Mouse (Mus musculus) adrenal gland (tissue): ENCODE results near the gene Stk32c.

Experiments
- intact Hi-C: fragments of 180-260 bp; cut with DNase I; formaldehyde crosslinking; loops from one replicate; pipeline ENCODE4 v1.15.1; 2025

Gene Stk32c

DNA sequence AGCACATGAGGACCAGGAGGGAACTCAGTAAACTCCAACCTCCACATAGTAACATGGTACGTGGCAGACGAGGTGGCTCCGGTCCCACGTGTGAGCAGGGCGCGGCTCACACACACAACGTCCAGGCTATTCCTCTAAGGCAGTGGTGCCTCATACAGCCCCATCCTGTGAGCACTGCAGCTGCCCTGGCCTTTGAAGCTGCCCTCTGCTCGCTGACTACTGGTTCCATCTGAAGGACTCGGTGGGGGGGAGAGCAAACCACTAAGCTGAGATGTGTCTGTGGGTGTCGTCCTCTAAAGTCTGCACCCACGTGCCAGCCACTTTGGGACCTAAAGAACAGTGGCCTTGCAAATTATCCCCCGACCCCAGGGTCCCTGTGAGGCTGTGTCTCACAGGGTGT is 17.1 kb upstream of the Stk32c start:
- intact Hi-C loops, result loop anchor here (5.0 kb wide), 1 partner anchor 242 kb away; no protein-coding TSS in a partner anchor

DNA sequence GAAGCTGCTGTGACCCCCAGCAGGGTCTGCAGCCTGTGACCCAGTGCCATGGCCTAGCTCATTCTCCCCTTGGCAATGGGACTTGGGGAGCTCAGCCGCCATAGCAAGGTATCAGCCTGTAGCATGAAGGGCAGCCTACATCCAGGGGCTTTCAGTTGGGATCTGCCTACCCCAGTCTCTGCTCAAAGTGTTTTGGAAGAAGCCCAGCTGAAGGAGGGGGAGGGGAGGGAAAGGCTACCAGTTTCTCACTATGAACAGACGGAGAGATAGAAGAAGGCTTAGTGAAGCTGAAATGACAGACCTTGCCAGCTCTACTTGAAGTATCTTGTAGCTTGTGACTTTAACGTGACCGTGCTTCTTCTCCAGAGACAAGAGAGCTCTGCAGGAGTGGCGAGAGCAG is 16.7 kb upstream of the Stk32c start:
- intact Hi-C loops, result loop anchor here (5.0 kb wide), 1 partner anchor 242 kb away; no protein-coding TSS in a partner anchor

DNA sequence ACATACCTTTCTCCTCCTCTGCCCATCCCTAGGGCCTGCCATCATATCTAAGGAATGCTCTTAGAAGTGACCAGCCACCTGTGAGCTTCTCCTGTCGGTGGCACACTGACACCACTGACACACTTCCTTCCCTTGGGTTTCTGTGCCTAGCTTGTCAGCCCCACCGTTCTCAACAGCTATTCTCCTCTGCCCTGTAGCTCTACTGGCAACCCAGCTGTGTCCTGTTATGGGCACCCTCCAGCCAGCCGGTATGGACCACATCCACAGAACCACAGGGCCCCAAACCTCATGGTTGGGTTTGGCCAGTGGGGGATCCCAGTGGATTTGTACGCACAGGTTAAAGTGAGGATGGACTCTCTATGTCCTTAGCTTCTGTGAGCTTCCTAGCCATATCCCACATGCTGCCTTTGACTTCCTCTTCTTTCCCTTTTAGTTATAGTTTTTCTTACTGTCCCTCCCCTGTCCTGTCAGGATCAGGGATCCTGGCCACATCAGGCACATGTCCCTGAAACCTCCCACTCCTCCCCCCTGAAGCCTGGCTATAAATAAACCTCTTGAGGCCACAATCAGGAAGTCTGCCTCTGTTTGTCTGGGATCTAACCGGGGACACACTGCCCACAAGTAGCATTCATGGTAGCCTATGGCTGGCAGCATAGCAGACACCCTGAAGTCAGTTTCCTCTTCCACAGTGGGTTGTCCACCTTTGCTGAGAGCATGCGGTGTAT is 15.5 kb upstream of the Stk32c start:
- intact Hi-C loops, result no loop called here

DNA sequence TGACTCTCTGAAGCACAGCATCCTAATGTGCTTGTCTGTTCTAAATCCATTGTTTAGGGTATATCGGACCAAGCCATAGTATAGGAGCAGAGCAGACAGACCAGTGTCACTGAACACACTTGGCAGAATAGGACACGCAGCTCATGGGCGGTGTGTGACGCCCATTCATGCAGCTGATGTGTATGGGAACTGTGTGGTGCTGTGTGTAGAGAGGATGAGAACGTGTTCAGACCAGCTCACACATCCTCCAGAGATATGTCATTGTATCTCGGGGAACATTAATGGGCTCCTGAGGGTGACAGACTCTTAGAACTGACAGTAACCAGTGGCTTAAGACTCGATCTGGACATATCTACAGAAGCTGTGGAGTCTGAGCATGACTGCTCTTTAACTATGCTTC is 13.3 kb upstream of the Stk32c start:
- intact Hi-C loops, result no loop called here

DNA sequence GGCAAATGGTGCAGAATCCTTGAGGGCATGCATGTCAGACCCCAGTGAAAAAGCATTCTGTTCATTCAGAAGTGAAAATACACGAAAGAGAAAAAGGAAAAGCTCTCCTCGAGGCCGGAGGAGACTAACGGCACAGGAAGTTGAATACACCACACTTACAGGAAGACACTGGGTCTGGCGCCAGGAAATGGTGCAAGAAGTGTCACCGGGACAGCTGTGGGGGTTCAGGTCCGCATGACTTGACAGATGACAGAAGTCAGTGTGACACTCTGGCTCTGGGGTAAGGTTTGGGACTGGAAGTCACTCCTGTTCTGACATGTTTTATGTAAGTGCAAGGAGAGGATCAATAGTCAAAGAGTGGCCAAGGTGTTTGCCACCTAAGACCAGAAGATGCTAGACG is 11.6 kb upstream of the Stk32c start:
- intact Hi-C loops, result no loop called here

DNA sequence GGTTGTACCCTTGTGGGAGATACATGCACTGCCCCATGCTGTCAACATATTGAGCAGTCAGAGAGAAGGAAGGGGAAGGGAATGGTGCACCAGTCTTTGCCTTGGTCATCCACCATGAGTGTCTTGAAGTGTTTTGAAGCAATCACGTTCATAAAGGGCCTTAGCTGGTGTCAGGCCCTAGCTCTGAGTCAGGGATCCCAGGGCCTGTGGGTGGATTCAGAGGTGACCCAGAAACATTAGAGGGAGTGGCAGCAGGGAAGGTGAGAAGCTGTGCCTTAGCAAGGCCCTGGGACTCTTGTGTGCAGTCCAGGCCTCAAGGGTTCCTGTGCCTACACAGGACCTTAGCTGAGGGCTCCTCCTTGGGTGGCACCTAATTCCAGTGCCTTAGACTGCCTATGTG is 11.0 kb upstream of the Stk32c start:
- intact Hi-C loops, result no loop called here

DNA sequence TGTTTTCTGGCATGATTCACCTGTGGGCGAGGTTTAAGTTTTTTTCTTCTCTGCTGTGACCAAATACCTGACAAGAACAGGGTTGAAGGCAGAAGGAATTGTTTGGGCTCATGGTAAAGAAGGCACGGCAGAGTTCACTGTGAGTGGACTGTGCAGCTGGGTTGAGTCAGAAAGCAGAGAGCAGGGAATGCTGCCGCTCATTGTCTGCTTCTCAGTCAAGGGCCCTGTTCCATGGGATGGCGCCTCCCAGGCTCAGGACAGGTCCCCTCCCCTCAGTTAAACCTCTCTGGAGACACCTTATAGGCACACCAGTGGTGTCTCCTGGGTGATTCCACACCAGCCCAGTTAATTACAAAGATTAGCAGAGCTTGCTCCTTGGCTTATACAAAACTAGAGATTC is 9.2 kb upstream of the Stk32c start:
- intact Hi-C loops, result no loop called here

DNA sequence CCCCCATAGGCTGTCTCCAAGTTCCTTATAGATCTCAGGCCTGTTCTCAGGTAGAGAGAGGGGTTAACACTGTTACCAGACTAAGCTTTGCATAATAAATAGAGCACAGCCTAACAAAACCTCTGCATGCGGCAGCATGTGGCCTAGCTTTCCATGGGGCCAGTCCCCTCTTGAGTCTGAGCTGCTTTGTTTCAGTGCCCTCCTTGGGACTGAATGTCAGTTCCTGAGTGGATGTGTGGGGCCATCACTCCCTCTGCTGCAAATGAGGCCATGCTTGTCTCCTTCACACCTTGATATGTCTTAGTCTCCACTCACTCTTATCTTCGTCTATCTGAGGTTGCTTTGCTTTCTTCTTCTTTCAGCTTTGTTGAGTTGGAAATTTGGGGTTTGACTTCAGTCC is 8.7 kb upstream of the Stk32c start:
- intact Hi-C loops, result no loop called here

DNA sequence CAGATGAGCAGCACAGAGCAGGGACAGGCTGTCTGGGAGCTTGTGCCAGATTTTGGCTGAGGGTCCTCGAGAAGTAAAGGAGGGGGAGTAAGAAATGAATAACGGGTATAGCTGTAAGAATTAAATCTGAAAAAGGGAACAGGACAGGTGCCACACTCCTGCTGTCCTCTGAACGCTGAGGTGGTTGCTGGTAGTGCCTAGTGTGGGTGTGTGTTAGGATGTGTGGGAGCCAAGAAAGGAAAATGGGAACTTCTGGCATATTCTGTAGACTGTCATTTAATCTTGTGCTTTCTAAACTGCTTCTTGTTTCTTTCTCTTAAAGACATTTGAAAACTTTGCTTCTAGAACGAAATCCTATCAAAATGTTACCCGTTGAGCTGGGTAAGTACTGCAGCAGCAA is 8.0 kb upstream of the Stk32c start:
- intact Hi-C loops, result no loop called here

DNA sequence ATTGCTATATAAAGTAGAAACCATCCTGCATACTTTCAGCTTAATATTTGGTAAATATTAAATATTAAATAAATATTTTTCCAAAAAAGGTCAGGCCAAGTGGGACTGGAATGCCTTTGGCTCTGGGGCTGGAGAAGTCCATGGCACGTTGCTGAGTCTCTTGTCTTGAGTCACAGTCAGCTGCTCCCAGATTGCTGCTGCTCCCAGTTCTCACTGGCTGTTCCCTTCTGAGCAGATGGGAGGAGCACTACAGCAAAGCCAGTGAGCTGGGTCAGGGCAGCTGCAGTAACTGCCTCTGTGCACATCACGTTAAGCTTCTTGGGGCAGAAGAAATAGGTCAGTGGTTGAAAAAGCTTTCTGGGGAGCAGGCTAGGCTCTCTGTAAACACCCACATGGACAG is 7.2 kb upstream of the Stk32c start:
- intact Hi-C loops, result no loop called here

DNA sequence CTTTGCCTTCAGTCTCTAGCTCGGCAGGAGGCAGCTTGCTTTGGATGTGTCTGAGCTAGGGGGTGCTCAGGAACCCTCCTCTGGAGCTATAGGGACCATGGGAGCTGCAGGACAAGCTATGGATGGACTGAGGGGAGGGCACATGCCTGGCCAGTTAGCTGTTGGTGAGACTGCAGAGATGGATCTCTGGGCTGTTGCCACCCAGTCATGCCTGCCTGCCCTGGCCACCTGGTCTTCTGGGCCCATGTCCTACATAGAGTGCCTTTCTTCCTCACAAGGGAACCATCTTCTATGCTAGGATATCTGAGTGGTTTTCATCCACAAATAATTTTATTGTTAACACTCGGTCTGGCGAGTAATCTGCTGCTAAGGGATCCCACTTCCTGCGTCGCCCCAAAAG is 6.4 kb upstream of the Stk32c start:
- intact Hi-C loops, result no loop called here

DNA sequence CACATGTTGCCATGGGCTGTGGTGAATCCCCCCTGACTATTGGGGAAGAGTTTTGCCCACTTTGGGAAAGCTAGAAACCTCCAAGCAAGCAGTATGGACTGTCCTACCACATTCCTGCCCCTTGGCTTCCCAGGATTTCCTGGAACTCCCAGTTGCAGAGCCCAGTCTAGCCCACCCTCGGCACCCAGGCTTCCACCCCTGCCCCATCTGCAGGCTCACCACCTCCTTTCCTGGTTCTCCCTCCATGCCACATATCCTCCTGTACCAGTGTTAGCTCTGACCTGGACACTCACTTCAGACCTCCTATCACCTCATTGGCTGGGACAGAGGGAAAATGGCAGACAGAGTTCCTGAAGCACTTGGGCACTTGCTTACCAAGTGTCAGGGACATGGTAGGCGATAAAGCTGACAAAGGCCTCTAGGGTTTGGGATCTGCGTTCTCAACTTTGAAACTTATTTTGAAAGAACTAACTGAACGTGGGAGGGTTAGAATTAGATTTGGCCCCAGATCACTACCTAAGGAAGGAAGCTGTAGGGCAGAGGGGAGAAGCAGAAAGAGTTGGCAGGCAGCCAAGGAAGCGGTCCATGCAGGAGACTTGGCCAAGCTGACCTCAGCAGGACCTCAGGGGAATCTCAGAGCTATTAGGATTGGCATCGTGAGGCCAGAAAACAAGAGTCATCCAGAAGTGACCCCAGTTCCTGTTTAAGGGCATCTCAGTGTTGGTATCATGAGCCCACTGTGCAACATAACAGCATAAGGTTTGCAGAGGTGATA is 5.7 kb upstream of the Stk32c start:
- intact Hi-C loops, result no loop called here

DNA sequence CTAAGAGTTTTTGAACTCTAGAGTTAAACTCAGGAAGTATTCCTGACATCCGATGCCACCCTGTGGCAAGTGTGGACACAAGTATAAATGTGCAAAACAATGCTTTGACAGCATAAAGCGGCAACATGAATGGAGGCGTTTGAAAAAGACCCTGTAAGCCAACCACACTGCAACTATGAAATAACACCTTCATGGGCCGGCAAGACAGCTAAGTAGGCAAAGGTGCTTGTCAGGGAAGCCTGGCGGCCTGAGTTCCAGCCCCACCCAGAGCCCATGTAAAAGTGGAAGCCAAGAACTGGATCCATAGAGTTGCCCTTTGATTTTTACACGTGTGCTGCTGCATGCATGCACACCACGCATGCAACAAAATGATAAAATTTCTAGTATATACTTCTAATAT is 3.9 kb upstream of the Stk32c start:
- intact Hi-C loops, result no loop called here

DNA sequence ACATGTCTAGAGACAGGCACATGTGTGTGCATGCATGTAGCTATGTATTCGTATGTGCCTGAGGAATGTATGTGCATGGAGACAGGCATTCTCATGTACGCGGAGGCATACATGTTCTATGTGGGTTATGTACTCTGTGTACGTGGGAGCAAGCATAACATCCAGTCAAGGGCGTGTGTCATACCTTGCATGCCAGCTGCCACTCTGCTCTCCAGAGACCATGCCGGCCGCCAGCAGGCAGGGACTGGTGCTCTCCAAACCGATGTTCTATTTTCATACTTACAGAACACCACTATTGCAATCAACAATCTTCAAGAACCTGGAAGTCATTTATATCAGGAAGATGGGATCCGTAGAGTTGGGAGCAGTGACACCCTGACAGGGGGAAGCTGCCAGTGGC is 3.4 kb upstream of the Stk32c start:
- intact Hi-C loops, result no loop called here

DNA sequence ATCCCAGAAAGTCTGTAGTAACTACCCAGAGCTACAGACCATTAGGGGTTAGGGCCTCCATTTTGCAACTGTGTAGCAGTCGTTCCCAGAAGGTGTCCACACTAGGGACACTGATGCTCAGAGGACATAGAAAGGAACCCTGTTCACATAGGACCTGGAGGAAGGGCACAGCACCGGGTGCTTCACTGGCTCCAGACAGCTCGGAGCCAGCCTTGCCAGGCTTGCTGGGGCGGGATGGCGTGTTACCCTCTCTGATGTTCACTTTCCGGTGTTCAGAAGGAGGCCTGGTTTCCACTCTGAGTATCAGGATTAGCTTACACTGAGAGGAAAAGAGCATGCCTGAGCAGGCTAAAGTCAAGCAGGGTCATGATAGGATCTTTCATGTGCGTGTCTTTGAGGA is 2.8 kb upstream of the Stk32c start:
- intact Hi-C loops, result no loop called here

DNA sequence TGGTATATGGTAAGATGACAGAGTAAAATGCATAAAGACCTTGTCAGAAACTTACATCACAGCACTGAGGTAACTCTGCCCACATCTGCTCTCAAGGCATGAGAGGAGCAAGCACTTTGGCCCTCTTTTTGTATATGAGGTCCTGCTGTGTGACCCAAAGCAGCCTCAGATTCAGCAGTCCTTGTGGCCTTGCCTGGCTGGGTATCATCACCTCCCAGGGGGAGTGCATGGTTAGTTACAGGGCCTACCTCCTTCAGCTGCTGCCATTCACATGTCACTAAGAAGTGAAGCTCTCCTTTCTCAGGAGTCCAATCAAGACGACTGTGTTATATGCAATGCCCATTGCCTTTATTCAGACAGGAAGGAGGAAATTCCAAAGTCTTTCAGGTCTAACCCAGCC is 2.4 kb upstream of the Stk32c start:
- intact Hi-C loops, result no loop called here

DNA sequence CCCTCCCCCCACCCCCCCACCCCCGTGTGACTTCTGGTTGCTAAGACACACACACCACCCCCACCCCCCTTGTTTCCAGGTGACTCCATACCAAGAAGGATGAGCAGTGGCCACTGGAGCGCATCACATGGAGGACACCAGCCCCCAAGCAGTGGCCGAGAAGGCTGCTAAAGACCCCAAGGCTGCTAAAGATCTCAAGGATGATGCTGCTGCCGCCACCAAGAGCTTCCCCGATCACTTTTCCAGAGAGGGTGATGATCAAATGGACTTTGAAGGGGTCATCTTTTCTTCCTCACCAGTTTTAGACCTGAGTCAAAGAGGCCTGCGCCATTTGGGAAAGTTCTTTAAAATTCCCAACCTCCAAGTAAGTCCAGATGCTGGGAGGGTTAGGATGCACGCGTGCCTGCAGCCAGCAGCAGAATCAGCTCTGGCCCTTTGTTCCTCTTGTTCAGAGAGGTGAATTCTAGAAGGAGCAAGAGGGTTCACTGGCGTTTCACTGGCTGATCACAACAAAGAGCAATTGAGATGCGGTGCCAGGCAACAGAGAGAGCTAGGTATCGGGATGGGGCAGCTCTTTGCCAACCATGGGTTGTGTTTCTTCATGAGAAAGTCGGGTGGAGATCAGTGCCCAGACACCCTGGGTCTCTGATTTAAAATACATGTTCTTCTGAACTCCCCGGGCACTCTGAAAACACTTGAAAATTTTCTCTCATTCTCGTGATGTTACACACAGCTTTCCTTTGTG is 1.7 kb upstream of the Stk32c start:
- intact Hi-C loops, result no loop called here

DNA sequence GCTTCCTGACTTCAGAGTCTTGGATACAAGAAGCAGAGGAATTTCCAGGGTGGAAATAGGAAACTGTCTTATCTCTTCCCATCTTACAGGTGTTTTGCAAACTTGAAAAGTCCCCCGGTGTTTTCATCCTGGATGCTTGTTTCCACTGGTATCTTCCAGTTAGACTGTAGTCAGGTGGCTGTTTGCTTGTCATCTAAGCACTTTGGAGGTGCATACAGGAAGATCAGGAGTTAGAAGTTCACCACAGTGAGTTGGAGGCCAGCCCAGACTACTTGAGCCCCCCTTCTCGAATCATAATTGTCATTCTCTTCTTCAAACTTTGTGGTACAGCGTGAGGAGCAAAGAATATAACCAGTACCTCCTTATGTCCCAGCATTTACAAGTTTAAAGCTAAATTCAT is 1.1 kb upstream of the Stk32c start:
- intact Hi-C loops, result no loop called here

DNA sequence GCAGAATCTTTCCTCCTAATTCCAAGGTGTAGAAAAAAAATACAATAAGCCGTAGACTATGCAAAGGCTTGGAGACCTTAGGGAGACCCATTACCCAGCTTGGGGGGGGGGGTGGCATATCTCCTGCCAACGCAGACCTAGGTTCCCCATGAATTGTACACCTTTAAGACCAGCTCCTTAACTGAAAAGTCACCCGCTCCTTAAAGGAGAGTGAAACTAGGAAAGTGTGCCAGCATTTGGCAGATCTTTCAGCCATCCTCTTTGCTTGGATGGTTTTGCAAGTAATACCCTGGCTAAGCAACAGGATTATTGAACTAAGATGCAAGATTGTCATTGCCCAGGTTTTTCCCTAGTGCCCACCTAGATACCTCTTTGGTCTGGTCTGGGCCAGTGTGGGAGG is 644 bp upstream of the Stk32c start:
- intact Hi-C loops, result no loop called here

DNA sequence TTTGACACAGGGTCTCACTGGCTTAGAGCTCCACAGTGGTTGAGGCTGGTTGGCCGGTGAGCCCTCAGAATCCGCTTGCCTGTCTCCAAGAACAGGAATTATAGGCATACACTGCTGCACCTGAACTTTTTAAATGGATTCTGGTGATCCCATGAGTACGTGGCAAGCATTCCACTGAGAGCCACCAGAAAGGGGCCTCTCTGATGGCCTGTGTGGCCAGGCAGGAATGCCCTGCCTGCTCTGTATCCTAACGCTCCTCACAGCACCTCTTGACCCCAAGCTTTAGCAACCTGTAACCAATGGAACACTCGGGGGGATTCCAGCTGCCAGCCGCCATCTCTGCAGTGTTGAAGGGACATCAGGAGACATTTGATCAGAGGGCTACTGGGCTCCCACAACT is 1.3 kb downstream of the Stk32c start:
- intact Hi-C loops, result no loop called here

DNA sequence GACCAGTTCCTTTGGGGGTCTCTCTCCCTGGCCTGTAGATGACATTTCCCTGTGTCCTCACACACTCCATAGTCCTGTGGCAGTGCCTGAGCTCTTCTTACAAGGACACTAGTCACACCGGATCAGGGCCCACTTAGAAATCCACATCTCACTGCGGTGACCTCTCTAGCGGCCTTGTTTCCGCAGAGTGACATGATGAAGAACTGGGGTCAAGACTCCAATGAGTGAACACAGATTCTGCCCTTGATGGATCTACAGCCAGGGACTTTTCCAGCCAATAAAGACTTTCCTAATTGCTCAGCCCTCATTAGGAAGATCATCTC is 4.4 kb downstream of the Stk32c start:
- intact Hi-C loops, result loop anchor here (2.0 kb wide), 1 partner anchor 88 kb away; no protein-coding TSS in a partner anchor

DNA sequence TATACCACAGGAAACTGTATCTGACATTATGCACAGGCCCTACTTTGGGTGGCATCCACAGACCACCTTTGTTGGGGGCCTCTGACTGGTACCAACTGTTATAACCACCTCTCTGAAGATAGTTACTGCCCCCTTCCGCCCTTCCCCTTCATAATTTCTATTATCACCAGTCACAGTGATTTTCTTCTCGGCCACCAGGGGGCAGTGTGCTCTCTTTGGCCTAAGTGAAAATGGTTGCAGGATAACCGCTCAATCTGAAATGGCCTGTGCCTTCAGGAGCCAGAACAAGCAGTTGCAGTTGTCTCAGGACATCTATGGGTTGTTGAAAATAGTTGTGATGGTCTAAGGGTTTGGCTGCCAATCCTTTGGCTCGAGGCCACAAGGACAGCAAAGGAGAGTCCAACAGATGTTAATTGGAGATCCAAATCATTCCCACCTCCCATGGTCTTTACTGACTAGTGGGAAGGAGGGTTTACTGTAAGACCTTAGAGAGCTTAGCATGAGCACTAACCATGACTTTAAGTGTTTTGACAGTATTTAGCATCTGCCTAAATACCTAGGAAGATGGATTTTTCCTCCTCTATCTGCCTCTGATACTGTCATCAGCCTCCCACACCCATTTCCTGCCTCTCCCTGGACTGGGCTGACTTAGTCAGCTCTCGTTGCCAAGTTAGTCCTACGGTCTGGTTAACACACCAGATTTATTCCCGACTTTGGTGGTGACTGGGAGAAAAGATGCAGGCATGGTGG is 4.9 kb downstream of the Stk32c start:
- intact Hi-C loops, result loop anchor here (2.0 kb wide), 1 partner anchor 89 kb away; no protein-coding TSS in a partner anchor
